Mouse (Mus musculus): ENCODE data around the gene Col6a5. TPM values are rescaled to one million over a fixed set of nuclear protein-coding genes. Genes with fewer than 3 reads are reported as not detected.
"Not testable (repeated sequence)": the region's sequence is repeated elsewhere in the genome, so short reads cannot be mapped to it uniquely, and the experiment has no call there.

Col6a5 gene
- total and polyA plus RNA-seq, 2 experiments from 2014 or later = 0.40 to 1.3 TPM

- Histone ChIP-seq H3K27me3 (ENCODE audit: insufficient read depth, low read length) (no peaks in the 10 kb centered on the region), H3K4me2 (ENCODE audit: low read depth) (no peak overlapping the region), H3K9ac (no peak overlapping the region), H3K9me3 (ENCODE audit: low read length) (no peaks in the 10 kb centered on the region), H3K36me3 (ENCODE audit: insufficient read depth) (no peaks in the 10 kb centered on the region), H3K4me1 (ENCODE audit: insufficient read depth) (no peaks in the 10 kb centered on the region), H3K4me3 (ENCODE audit: low read depth, low read length) (no peak overlapping the region), H3K27ac (ENCODE audit: low read depth, low read length) (no peak overlapping the region)
- no peak for ATAC-seq
- no peak for DNase-seq
- TF ChIP-seq CTCF (IDR thresholded peaks at IDR 0.05; ENCODE audit: low read depth) = no peak
- 75% methylated on average over 4 of the region's 4 CpGs for WGBS
Measured at GRCm38 (mm10) chr9:105848396-105848795, 112.0 kb downstream of the Col6a5 start.

DNA sequence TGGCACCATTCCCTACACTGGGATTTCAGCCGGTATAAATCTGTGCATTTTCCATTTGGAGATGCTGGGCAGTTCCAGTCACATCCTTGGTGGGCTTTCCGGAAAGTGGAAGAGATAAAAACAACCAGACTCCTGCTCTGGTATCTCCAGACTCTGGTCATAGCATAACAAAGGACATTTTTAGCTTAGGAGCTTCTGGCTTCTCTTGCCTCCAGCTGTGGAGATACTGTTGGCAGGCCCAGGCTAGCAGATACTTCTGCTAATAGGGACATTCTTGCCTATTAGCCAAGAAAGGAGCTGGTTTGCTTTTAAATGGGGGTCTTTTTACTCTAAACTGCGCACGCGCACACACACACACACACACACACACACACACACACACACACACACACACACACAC is 113.2 kb downstream of the Col6a5 start:
- no peak for TF ChIP-seq CTCF (IDR thresholded peaks at IDR 0.05; ENCODE audit: low read depth)
- Histone ChIP-seq H3K4me3 (ENCODE audit: low read depth, low read length) (no peak overlapping the region), H3K4me1 (ENCODE audit: insufficient read depth) (no peaks in the 10 kb centered on the region), H3K9me3 (ENCODE audit: low read length) (no peaks in the 10 kb centered on the region), H3K27ac (ENCODE audit: low read depth, low read length) (no peak overlapping the region), H3K9ac (no peak overlapping the region), H3K27me3 (ENCODE audit: insufficient read depth, low read length) (no peaks in the 10 kb centered on the region), H3K4me2 (ENCODE audit: low read depth) (no peak overlapping the region), H3K36me3 (ENCODE audit: insufficient read depth) (no peaks in the 10 kb centered on the region)
- no peak for DNase-seq
- 93% methylated on average over 5 of the region's 5 CpGs for WGBS
- no peak for ATAC-seq

DNA sequence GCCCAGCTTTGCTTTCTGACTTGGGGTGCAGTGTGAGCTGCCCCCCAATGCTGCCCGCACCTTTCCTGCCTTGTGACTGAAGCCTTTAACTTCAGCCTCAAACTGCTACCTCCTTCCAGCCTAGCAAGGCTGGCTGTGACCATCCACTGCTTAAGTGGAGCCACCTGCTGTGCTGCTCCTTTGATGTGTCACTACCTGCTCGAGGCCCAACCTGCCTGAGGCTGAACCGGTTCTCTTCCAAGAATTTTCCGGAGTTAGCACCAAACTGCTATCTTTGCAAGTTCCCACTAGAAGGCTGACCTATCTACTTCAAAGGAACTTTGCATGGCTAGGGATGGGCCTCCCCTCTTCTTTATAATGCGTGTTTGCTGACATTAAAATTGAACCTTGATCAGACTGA is 119.1 kb downstream of the Col6a5 start:
- ATAC-seq; H3K9me3 ChIP-seq (ENCODE audit: low read length); H3K4me1 ChIP-seq (ENCODE audit: insufficient read depth); H3K4me2 ChIP-seq (ENCODE audit: low read depth); H3K9ac ChIP-seq; H3K27me3 ChIP-seq (ENCODE audit: insufficient read depth, low read length); DNase-seq; H3K4me3 ChIP-seq (ENCODE audit: low read depth, low read length); H3K36me3 ChIP-seq (ENCODE audit: insufficient read depth); H3K27ac ChIP-seq (ENCODE audit: low read depth, low read length): not testable (repeated sequence)
- WGBS = 69% methylated on average over 5 of the region's 5 CpGs

DNA sequence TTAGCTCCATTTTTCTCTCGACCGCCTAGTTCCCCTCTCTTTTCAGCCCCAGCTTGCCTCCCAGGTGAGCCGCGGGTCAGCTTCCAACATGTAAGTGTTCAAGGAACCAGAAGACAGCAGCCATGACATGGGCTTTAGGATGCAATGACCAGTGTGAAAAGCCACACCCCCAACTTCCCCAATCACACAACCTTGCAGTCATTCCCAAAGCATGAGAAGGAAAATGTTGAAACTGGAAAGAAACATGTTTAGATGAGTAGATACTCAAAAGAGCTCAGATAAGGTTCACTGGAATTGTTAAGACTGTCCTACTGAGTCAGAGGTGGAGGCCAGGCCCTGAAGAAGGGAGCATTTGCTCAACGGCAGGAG is 121.3 kb downstream of the Col6a5 start:
- 85% methylated on average over 5 of the region's 5 CpGs for WGBS

DNA sequence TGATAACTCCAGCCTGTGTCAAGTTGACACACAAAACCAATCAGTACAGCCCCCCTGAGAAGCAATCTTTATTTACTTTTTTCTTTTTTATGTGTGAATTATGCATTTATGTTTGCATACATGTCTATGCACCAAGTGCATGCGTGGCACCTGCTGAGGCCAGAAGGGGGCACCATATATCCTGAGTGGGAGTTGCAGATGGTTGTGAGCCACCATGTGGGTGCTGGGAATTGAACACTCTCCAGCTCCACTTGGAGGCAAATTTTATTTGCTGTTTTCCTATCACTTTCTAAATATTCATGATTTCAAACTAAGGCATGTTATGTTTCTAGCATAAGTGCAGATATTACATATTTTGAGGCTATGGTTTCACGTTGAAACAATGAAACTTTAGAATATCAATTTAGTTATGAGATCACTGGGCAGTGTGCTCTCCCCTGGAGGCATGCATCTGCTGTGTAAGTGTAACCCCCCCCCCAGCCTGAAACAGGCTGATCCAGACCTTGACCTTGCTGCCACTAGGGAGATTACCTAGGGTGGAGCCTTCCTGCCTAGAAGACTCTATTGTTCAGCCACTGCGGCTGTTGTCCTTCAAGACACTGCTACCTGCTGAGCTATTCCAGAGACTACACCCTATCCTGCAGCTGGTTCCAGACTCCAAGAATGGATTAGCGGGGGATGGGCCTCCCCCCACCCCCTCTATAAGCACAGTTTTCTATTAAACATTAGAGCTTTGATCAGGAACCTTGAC is 121.9 kb downstream of the Col6a5 start:
- Histone ChIP-seq H3K4me1 (ENCODE audit: insufficient read depth) (no peaks in the 10 kb centered on the region), H3K9me3 (ENCODE audit: low read length) (no peaks in the 10 kb centered on the region), H3K4me2 (ENCODE audit: low read depth) (no peak overlapping the region), H3K9ac (no peak overlapping the region), H3K4me3 (ENCODE audit: low read depth, low read length) (no peak overlapping the region), H3K36me3 (ENCODE audit: insufficient read depth) (no peaks in the 10 kb centered on the region), H3K27me3 (ENCODE audit: insufficient read depth, low read length) (no peaks in the 10 kb centered on the region), H3K27ac (ENCODE audit: low read depth, low read length) (no peak overlapping the region)
- 73% methylated on average over 4 of the region's 4 CpGs for WGBS
- DNase-seq = no peak
- ATAC-seq = no peak
- no peak for TF ChIP-seq CTCF (IDR thresholded peaks at IDR 0.05; ENCODE audit: low read depth)

More for the DNA sequence above, 121.3 kb downstream of the Col6a5 start:
- Histone ChIP-seq H3K4me2 (ENCODE audit: low read depth) (no peak overlapping the region), H3K4me1 (ENCODE audit: insufficient read depth) (no peaks in the 10 kb centered on the region), H3K9me3 (ENCODE audit: low read length) (no peaks in the 10 kb centered on the region), H3K27ac (ENCODE audit: low read depth, low read length) (no peak overlapping the region), H3K9ac (no peak overlapping the region), H3K4me3 (ENCODE audit: low read depth, low read length) (no peak overlapping the region), H3K36me3 (ENCODE audit: insufficient read depth) (no peaks in the 10 kb centered on the region), H3K27me3 (ENCODE audit: insufficient read depth, low read length) (no peaks in the 10 kb centered on the region)
- no peak for ATAC-seq
- DNase-seq = no peak
- no peak for TF ChIP-seq CTCF (IDR thresholded peaks at IDR 0.05; ENCODE audit: low read depth)

- Histone ChIP-seq H3K4me3 (ENCODE audit: low read depth, low read length) (no peak overlapping the region), H3K36me3 (ENCODE audit: insufficient read depth) (no peaks in the 10 kb centered on the region), H3K27ac (ENCODE audit: low read depth, low read length) (no peak overlapping the region), H3K4me2 (ENCODE audit: low read depth) (no peak overlapping the region), H3K9ac (no peak overlapping the region), H3K9me3 (ENCODE audit: low read length) (no peaks in the 10 kb centered on the region), H3K4me1 (ENCODE audit: insufficient read depth) (no peaks in the 10 kb centered on the region), H3K27me3 (ENCODE audit: insufficient read depth, low read length) (no peaks in the 10 kb centered on the region)
- ATAC-seq = no peak
- no peak for TF ChIP-seq CTCF (IDR thresholded peaks at IDR 0.05; ENCODE audit: low read depth)
- 81% methylated on average over 7 of the region's 7 CpGs for WGBS
- no peak for DNase-seq
Measured at GRCm38 (mm10) chr9:105835587-105835986, 124.9 kb downstream of the Col6a5 start.

GRCm38 (mm10) chr9:105834799-105835198 is 125.6 kb downstream of the Col6a5 start:
- 60% methylated on average over 4 of the region's 4 CpGs for WGBS
- TF ChIP-seq CTCF (IDR thresholded peaks at IDR 0.05; ENCODE audit: low read depth) = peak; percentile 53
- DNase-seq (no peak), ATAC-seq (no peak)
- Histone ChIP-seq H3K9ac (no peak overlapping the region), H3K27me3 (ENCODE audit: insufficient read depth, low read length) (no peaks in the 10 kb centered on the region), H3K27ac (ENCODE audit: low read depth, low read length) (no peak overlapping the region), H3K4me3 (ENCODE audit: low read depth, low read length) (no peak overlapping the region), H3K9me3 (ENCODE audit: low read length) (no peaks in the 10 kb centered on the region), H3K4me2 (ENCODE audit: low read depth) (no peak overlapping the region), H3K36me3 (ENCODE audit: insufficient read depth) (no peaks in the 10 kb centered on the region), H3K4me1 (ENCODE audit: insufficient read depth) (no peaks in the 10 kb centered on the region)

Data from forebrain, postnatal 0 days (tissue).